In genomic region chr2:145824749-145825148, GRCm38 (mm10) we compare ENCODE assay signal across 13 mouse cellular contexts.
"Had no signal": no experiment of that assay in that cellular context is flagged by ENCODE, and none has a peak within 500 bp of the region (broad histone marks: within the 10 kb centered on the region; RNA-seq: fewer than 3 reads in every experiment).

No protein-coding gene starts in this region.

- H3K27me3 ChIP-seq: limb, embryonic 15.5 days; neural tube, embryonic 12.5 days had no signal

- H3K4me2 ChIP-seq: limb, embryonic 15.5 days; neural tube, embryonic 12.5 days had no signal

- H3K36me3 ChIP-seq: midbrain, embryonic 10.5 days; neural tube, embryonic 12.5 days had no signal

- H3K4me3 ChIP-seq: limb, embryonic 15.5 days; midbrain, embryonic 10.5 days; neural tube, embryonic 12.5 days had no signal

- DNase-seq: kidney, adult 18-20 months; kidney, postnatal 10 days; kidney, postnatal 4 days; layer of hippocampus, postnatal 36 days; midbrain, embryonic 14.5 days; retina, postnatal 1 day; right cerebral cortex, postnatal 4 days; spleen, adult 18-20 months; thymus, adult 2 months; thymus, postnatal 25 days had no signal

- H3K27ac ChIP-seq: limb, embryonic 15.5 days; midbrain, embryonic 10.5 days; neural tube, embryonic 12.5 days had no signal

- H3K9ac ChIP-seq: limb, embryonic 15.5 days; neural tube, embryonic 12.5 days had no signal

- H3K4me1 ChIP-seq: midbrain, embryonic 10.5 days; neural tube, embryonic 12.5 days had no signal

- H3K9me3 ChIP-seq: limb, embryonic 15.5 days; midbrain, embryonic 10.5 days; neural tube, embryonic 12.5 days had no signal
